Mouse (Mus musculus) bone marrow macrophage, adult 2 months (primary cell): ENCODE data around the gene Zfp74.

Source experiments
- CTCF ChIP-seq: IDR thresholded peaks from 2 replicates; pipeline ENCODE4 v1.5.1; 2012; ENCODE audit warnings: low read depth, mild to moderate bottlenecking, low read length, moderate library complexity
- POLR2A ChIP-seq: IDR thresholded peaks from 2 replicates; pipeline ENCODE4 v1.6.1; 2012; ENCODE audit warnings: mild to moderate bottlenecking, low read depth, low read length, borderline replicate concordance

- TF ChIP-seq POLR2A (no peak), CTCF (no peak)
These were observed 36.4 kb downstream of the Zfp74 start for GRCm38 (mm10) chr7:29917371-29918061.
